Mouse (Mus musculus) urinary bladder, postnatal 14 days (tissue): ENCODE measurements at regions not wholly inside any gene's neighbourhood (a gene's known extent, or its start where the extent isn't known, plus 50 kb on each side); places are given as distances from the start of the nearest gene placed in this dataset.

Experiments
- DNase-seq: peaks from one replicate; pipeline ENCODE4 v3.0.0; 2021; ENCODE audit warnings: low spot score

DNA sequence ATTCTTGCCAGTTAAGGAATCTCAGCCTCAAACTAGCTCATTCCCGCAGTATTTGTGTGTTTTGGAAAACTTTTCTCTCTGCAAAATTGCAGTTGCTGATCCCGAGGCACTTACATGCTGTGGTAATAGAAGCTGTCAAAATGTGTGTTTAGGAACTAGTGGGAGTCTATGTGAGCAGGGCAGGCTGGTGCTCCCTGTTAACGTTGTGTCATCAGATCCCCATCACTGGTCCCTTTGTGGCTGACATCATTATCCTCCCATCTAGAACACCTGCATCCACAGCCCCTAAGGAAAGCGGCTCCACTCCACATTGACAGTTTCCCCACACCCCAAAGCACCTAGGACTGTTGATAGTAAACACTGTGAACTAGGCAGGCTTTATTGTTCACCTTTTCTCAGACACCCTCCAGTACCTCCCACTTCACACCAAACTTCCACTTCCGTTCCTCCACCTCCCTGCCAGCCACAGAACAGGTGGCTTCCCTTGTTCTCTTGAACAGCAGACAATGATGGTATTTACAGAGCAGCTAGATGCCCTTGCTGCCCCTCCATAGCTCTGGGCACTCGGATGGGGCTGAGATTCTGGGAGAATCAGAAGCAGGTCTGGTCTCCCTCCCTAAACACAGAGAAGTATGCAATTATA is 275.8 kb downstream of the Gm19410 start:
- no peak for DNase-seq

DNA sequence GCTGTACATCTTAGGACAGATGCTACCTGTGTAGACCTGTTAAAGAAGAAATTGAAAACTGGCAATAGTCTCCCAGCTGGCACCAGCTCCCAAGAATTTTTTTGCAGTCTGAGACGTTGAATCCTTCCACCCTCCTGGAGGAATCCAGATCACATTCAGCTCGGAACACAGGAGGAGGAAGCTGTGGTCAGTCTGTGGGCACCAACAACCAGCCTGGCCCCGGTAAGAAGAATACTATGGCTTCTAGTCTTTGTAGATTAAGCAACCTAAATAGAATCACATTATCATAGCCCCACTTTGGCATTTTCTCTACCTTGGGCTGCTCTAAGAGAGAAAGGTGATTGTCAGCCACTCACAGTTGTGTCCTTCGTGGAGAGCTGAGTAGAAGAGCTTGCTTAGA is 277.0 kb downstream of the Gm19410 start:
- no peak for DNase-seq
